Mouse (Mus musculus): ENCODE data around the gene Itpr1.

DNA sequence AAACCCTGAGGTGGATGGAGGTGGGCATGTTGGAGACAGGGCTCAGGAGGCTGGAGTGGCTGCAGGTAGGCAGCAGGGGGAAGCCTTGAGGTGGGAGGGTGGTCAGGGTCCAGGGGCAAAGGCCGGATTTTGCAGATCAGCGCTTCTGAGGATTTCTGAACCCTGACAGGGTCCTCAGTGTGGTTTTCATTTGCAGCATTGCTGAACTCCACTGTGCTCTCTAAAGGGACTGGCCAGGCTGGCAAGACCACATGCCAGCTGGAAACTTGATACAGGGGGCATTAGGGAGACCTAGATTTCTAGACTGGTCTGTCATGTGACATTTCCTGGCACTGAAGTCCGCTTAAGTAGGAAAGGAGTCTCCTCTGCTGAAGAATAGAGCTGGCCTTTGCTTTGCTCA lies 5.1 kb downstream of the Itpr1 start:
- TF ChIP-seq CTCF (conservative IDR thresholded peaks at IDR 0.05; ENCODE audit: insufficient read depth, insufficient read length, low read depth, low read length), result no peak; the same call in 1 of the 2 replicates
- TF ChIP-seq POLR2A (IDR thresholded peaks at IDR 0.05; ENCODE audit: low read depth, low read length), result no peak
